Mouse (Mus musculus): ENCODE measurements around the gene Senp7. TPM values are rescaled to one million over a fixed set of nuclear protein-coding genes. Genes with fewer than 3 reads are reported as not detected.
"Not testable (repeated sequence)": the region's sequence is repeated elsewhere in the genome, so short reads cannot be mapped to it uniquely, and the experiment has no call there.

The Senp7 gene
- polyA plus RNA-seq, 1 experiment: 33.2 TPM

DNA sequence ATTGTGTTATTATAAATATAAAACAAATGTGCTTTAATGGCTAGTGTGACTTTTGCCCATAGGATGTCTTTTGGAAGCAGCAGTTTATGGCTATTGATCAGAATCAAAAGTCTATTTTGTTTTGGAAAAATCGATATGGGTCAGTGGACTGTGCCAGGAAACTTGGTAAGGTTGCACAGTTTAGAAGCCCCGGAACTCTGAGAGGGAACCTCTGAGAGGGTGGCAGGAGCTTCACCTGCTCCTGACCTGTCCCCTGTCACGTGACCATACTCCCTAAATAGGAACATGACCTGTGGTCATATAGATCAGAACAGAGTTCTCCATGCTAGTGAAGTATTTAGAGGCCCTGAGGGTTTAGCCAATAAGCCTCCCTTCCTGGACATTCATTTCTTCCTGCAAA lies 75.9 kb downstream of the Senp7 start:
- Histone ChIP-seq H3K27ac (ENCODE audit: insufficient read depth, low read length) (no peak overlapping the region), H3K4me3 (ENCODE audit: insufficient read depth, low read length) (no peak overlapping the region), H3K4me1 (ENCODE audit: control insufficient read depth, insufficient read depth, low read length) (no peaks in the 10 kb centered on the region)
- TF ChIP-seq CTCF (IDR thresholded peaks at IDR 0.05; ENCODE audit: borderline replicate concordance, insufficient read depth, low read length): no peak
- TF ChIP-seq POLR2A (IDR thresholded peaks at IDR 0.05; ENCODE audit: low read depth, low read length): no peak

- TF ChIP-seq POLR2A (IDR thresholded peaks at IDR 0.05; ENCODE audit: low read depth, low read length): no peak
- TF ChIP-seq CTCF (IDR thresholded peaks at IDR 0.05; ENCODE audit: borderline replicate concordance, insufficient read depth, low read length): no peak
- Histone ChIP-seq H3K27ac (ENCODE audit: insufficient read depth, low read length) (no peak overlapping the region), H3K4me1 (ENCODE audit: control insufficient read depth, insufficient read depth, low read length) (no peaks in the 10 kb centered on the region), H3K4me3 (ENCODE audit: insufficient read depth, low read length) (no peak overlapping the region)
Measured at GRCm38 (mm10) chr16:56131666-56132065, 83.5 kb downstream of the Senp7 start.

- Histone ChIP-seq H3K4me1 (ENCODE audit: control insufficient read depth, insufficient read depth, low read length) (no peaks in the 10 kb centered on the region), H3K4me3 (ENCODE audit: insufficient read depth, low read length) (no peak overlapping the region), H3K27ac (ENCODE audit: insufficient read depth, low read length) (no peak overlapping the region)
- no peak for TF ChIP-seq CTCF (IDR thresholded peaks at IDR 0.05; ENCODE audit: borderline replicate concordance, insufficient read depth, low read length)
- TF ChIP-seq POLR2A (IDR thresholded peaks at IDR 0.05; ENCODE audit: low read depth, low read length): no peak
Measured at GRCm38 (mm10) chr16:56134149-56134548, 86.0 kb downstream of the Senp7 start.

DNA sequence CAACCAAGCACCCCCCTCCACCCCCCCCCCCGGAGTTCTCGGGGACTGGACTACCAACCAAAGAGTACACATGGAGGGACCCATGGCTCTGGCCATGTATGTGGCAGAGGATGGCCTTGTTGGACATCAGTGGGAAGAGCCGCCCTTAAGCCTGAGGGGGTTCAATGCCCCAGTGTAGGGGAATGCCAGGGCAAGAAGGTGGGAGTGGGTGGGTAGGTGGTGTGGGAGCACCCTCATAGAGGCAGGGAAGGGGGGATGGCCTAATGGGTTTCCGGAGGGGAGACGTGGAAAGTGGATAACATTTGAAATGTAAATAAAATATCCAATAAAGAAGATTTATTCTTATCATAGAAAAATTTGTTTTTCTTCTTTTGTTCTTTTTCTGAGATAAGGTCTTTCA lies 89.5 kb downstream of the Senp7 start:
- H3K27ac ChIP-seq (ENCODE audit: insufficient read depth, low read length); H3K4me1 ChIP-seq (ENCODE audit: control insufficient read depth, insufficient read depth, low read length); H3K4me3 ChIP-seq (ENCODE audit: insufficient read depth, low read length): not testable (repeated sequence)

DNA sequence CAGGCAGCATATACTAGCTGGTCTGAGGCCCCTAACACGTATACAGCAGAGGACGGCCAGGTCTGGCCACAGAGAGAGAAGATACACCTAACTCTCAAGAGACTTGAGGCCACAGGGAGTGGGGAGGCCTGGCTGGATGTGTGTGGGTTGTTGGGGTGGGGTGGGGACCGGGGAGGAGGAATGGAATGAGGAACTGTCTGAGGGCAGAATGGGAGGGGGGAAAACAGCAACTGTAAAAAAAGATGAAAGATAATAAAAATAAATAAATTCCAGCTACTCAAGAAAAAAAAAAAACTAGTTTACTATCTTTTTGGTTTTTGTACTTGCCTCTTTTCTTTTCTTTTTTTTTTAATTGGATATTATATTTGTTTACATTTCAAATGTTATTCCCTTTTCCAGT lies 91.8 kb downstream of the Senp7 start:
- no peaks in the 10 kb centered on the region for H3K4me1 ChIP-seq (ENCODE audit: control insufficient read depth, insufficient read depth, low read length)
- no peak overlapping the region for H3K27ac ChIP-seq (ENCODE audit: insufficient read depth, low read length)
- no peak overlapping the region for H3K4me3 ChIP-seq (ENCODE audit: insufficient read depth, low read length)
- TF ChIP-seq POLR2A (IDR thresholded peaks at IDR 0.05; ENCODE audit: low read depth, low read length) (no peak), CTCF (IDR thresholded peaks at IDR 0.05; ENCODE audit: borderline replicate concordance, insufficient read depth, low read length) (no peak)

DNA sequence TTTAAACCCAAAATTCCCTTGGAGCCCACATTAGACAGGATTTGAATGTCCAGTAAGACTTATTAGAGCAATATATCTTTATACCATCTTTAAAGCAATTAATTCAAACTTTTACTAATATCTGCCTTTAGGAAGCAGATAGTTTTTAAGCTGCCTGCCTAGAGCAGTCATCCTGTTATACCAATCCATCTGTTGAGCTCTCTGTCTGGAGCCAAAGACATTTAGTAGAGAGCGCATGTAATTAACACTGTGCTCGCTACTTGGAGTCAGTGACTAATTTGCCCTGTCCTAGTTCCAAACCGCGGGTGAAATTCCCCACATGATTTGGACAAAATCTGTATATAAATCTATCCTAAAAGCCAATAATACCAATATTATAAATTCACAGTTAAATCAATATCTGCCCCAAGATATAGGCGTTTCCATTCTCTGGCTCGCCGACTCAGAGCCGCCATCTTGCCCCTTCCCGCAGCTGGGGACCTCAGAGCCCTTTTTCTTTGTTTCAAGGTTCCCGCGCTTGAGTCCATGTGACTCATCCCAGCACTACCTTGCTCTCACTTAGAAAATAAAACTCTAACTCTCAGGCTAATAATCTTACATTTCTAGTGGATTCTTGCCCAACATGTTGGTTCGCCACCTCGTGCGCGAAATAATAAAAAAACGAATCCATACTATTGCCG lies 96.9 kb downstream of the Senp7 start:
- TF ChIP-seq POLR2A (IDR thresholded peaks at IDR 0.05; ENCODE audit: low read depth, low read length) (no peak), CTCF (IDR thresholded peaks at IDR 0.05; ENCODE audit: borderline replicate concordance, insufficient read depth, low read length) (no peak)
- no peaks in the 10 kb centered on the region for H3K4me1 ChIP-seq (ENCODE audit: control insufficient read depth, insufficient read depth, low read length)
- no peak overlapping the region for H3K4me3 ChIP-seq (ENCODE audit: insufficient read depth, low read length)
- H3K27ac ChIP-seq (ENCODE audit: insufficient read depth, low read length): no peak overlapping the region

DNA sequence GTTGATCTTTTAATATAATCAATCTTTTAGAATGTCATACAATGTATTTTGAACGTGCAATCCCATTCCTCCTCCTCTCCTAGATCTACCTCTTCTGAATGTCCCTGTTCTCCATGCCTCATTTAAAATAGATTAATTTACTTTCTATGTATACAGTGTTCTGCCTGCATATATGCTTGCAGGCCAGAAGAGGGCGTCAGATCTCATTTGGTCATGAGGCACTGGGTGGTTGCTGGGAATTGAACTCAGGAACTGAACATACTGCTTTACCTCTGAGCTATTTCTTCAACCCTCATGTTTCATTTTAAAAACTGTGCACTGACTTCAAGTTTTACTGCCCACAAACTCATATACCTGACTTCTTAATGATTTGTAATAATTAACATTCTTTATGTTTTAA lies 99.5 kb downstream of the Senp7 start:
- no peak overlapping the region for H3K27ac ChIP-seq (ENCODE audit: insufficient read depth, low read length)
- TF ChIP-seq CTCF (IDR thresholded peaks at IDR 0.05; ENCODE audit: borderline replicate concordance, insufficient read depth, low read length) (no peak), POLR2A (IDR thresholded peaks at IDR 0.05; ENCODE audit: low read depth, low read length) (no peak)
- no peaks in the 10 kb centered on the region for H3K4me1 ChIP-seq (ENCODE audit: control insufficient read depth, insufficient read depth, low read length)
- no peak overlapping the region for H3K4me3 ChIP-seq (ENCODE audit: insufficient read depth, low read length)

DNA sequence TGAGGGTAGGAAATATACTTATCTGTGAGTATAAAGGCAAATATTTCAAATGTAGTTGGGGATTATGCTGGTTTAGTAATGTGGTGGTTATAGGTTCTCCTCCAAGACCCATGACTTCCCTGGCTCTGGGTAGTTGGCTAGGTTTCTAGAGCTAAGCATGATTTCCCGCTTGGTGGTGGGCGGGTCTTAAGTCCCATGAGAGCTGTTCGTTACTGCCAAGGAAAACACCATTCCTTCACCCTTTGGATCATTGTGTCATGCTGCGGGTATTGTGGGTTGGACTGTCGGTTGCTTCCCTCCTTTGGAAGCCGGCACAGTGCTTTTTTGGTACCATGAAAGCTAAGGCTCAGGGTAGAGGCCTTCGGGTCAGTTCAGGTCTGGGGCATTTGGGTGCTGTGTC lies 115.3 kb downstream of the Senp7 start:
- TF ChIP-seq CTCF (IDR thresholded peaks at IDR 0.05; ENCODE audit: borderline replicate concordance, insufficient read depth, low read length): no peak
- no peak for TF ChIP-seq POLR2A (IDR thresholded peaks at IDR 0.05; ENCODE audit: low read depth, low read length)
- H3K4me1 ChIP-seq (ENCODE audit: control insufficient read depth, insufficient read depth, low read length): no peaks in the 10 kb centered on the region

GRCm38 (mm10) chr16:56170247-56170646 lies 122.1 kb downstream of the Senp7 start:
- Histone ChIP-seq H3K27ac (ENCODE audit: insufficient read depth, low read length) (no peak overlapping the region), H3K4me3 (ENCODE audit: insufficient read depth, low read length) (no peak overlapping the region), H3K4me1 (ENCODE audit: control insufficient read depth, insufficient read depth, low read length) (no peaks in the 10 kb centered on the region)
- TF ChIP-seq CTCF (IDR thresholded peaks at IDR 0.05; ENCODE audit: borderline replicate concordance, insufficient read depth, low read length) (no peak), POLR2A (IDR thresholded peaks at IDR 0.05; ENCODE audit: low read depth, low read length) (no peak)

More for the DNA sequence above, 115.3 kb downstream of the Senp7 start:
- H3K27ac ChIP-seq (ENCODE audit: insufficient read depth, low read length): no peak overlapping the region
- no peak overlapping the region for H3K4me3 ChIP-seq (ENCODE audit: insufficient read depth, low read length)

DNA sequence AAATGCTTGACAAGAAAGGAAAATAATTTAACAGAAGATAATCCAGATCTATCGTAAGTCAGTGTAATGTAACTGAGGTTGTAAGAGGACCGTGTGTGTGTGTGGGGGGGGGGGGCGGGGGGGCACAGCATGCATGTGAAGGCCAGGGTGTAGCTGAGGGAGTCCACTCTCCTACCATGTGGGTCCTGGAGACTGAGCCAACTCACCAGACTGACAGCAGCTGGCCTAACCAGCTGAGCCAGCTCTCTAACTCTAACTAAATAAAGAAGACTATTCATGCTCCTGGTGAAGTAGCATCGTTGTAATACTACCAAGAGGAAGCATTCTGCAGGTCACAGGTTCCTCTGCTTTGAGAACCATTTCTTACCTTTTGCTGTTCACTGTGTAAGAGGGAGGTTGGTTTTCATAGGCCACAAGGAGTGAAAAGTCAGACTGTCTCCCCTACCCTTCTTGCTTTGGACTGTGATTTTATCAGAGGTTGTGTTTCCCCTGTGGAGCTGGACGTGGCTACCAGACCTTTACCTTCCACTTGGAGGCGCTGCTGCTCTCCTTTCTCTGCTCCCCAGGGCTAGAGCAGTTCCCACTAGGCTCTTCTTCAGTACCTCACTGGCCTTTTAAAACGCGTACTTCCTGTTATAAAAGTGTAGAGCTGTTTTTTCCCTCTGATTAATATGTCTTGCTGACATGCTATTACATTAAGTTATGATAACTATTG lies 127.9 kb downstream of the Senp7 start:
- no peak overlapping the region for H3K4me3 ChIP-seq (ENCODE audit: insufficient read depth, low read length)

More for the DNA sequence above, 127.9 kb downstream of the Senp7 start:
- Histone ChIP-seq H3K27ac (ENCODE audit: insufficient read depth, low read length) (no peak overlapping the region), H3K4me1 (ENCODE audit: control insufficient read depth, insufficient read depth, low read length) (no peaks in the 10 kb centered on the region)
- TF ChIP-seq CTCF (IDR thresholded peaks at IDR 0.05; ENCODE audit: borderline replicate concordance, insufficient read depth, low read length) (peak; percentile 13; the same call in 1 of the 2 replicates), POLR2A (IDR thresholded peaks at IDR 0.05; ENCODE audit: low read depth, low read length) (no peak)
